Mouse (Mus musculus) liver, adult 2 months (tissue): Measurements from ENCODE around the gene Usp2. TPM values are rescaled to one million over a fixed set of nuclear protein-coding genes. Genes with fewer than 3 reads are reported as not detected.

Source experiments
- DNase-seq: peaks from one replicate; pipeline ENCODE4 v3.0.0-alpha.2; 2011; ENCODE audit warnings: low read depth, low spot score; ENCODE audit errors: extremely low read depth
- H3K27ac ChIP-seq: fragments of 200-500 bp; replicated peaks from 2 replicates; pipeline ENCODE4 v1.5.1; 2012; ENCODE audit warnings: low read depth, mild to moderate bottlenecking, control low read depth, inconsistent platforms, low read length; ENCODE audit not compliant: insufficient read depth
- H3K27me3 ChIP-seq: fragments of 200-500 bp; 2 replicates; pipeline ENCODE4 v1.6.1; 2012; ENCODE audit warnings: mild to moderate bottlenecking, moderate library complexity, low read length, inconsistent platforms; ENCODE audit not compliant: control insufficient read depth, insufficient read depth
- H3K36me3 ChIP-seq: fragments of 200-500 bp; 2 replicates; pipeline ENCODE4 v1.6.1; 2012; ENCODE audit warnings: low read length, inconsistent platforms; ENCODE audit not compliant: control insufficient read depth, insufficient read depth
- H3K4me1 ChIP-seq: fragments of 200-500 bp; 2 replicates; pipeline ENCODE4 v1.6.1; 2011; ENCODE audit warnings: low read length; ENCODE audit not compliant: control insufficient read depth, insufficient read depth
- H3K4me3 ChIP-seq: fragments of 200-500 bp; 2 replicates; pipeline ENCODE4 v1.5.1; 2011; ENCODE audit warnings: low read depth, mild to moderate bottlenecking, control low read depth, low read length, moderate library complexity; ENCODE audit not compliant: insufficient read depth
- H3K79me2 ChIP-seq: fragments of 200-500 bp; 2 replicates; pipeline ENCODE4 v1.6.1; 2012; ENCODE audit warnings: inconsistent platforms, mild to moderate bottlenecking, low read length, moderate library complexity; ENCODE audit not compliant: control insufficient read depth, insufficient read depth
- H3K9ac ChIP-seq: fragments of 200-500 bp; 2 replicates; pipeline ENCODE4 v1.6.1; 2012; ENCODE audit warnings: low read depth, mild to moderate bottlenecking, control low read depth, inconsistent platforms, low read length
- CTCF ChIP-seq: fragments of 200-500 bp; IDR thresholded peaks from 2 replicates; pipeline ENCODE4 v1.5.1; 2011; ENCODE audit warnings: low read depth, low read length, control low read depth
- POLR2A ChIP-seq: fragments of 200-500 bp; IDR thresholded peaks from 2 replicates; pipeline ENCODE4 v1.6.1; 2011; ENCODE audit warnings: low read length, control low read depth; ENCODE audit not compliant: insufficient read depth; ENCODE audit errors: extremely low read depth
- WGBS: fragments of 180-500 bp; shearing (Covaris S2); methylation state at CpG from one replicate; pipeline ENCODE4 v1.1.7; 2018; 5-methylcytosine and 5-hydroxymethylcytosine counted together
- polyA plus RNA-seq: library from polyadenylated mRNA; depleted of rRNA; stranded (reverse); fragments of >200 nt; gene quantifications from 2 replicates; pipeline ENCODE4 v1.2.3, GENCODE M21; 2012
- total RNA-seq: library from RNA; depleted of rRNA; stranded (reverse); fragments of >200 nt; gene quantifications from 2 replicates; pipeline ENCODE4 v1.2.3, GENCODE M21; 2014

The Usp2 gene
- total and polyA plus RNA-seq, 2 experiments: 3.1 to 13.6 TPM

DNA sequence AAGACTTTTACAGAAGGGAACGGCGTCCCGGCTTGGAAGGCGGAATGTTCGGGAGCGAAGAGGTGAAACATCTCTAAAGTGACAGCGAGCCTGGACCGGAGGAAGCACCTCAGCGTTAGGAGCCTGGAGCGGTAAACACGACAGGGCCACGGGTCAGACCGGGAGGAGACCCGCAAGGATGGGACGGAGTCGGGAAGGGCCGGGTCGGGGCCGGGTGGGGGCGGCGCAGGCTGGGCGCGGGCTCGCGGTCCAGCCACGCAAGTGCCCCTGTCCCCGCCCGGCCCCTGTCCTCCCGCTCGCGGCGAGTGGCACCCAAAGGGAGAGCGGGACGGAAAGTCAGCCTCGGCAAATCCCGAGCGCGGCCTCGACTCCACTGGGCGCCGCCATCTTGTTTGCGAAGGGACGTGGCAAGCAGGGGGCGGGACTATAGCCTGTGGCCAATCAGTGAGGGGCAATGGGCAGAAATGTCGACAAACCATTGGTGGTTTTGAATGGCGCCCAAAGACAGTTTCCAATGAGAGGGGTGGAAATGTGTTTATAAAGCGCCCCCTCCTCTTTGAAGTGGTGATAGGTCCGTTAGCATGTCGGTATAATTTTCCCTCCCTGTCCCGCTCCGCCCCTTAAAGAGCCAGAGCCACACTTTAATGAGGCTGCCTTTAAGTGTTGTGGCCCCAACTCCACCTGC lies 46.4 kb downstream of the Usp2 start, which contains the start of the genes Gm49380 and Rnf26:
TSS of gene Gm49380 (minus strand) at position 396 of the 685 bp plus-strand sequence.
TSS of gene Rnf26 (minus strand) at position 413 of the 685 bp plus-strand sequence.
- H3K36me3 ChIP-seq: no peaks in the 10 kb centered on the region
- H3K4me1 ChIP-seq: peaks cover 5% of the 10 kb centered on the region; the same call in 1 of the 2 replicates
- peak within 1 kb of the TSS; percentile 90 for H3K9ac ChIP-seq
- H3K79me2 ChIP-seq: peaks cover 5% of the 10 kb centered on the region; the same call in 1 of the 2 replicates
- TF ChIP-seq POLR2A (peak; percentile 45; the same call in 1 of the 2 replicates), CTCF (no peak)
- DNase-seq: peak; percentile 97
- peak within 1 kb of the TSS; percentile 92 for H3K4me3 ChIP-seq
- WGBS: under 1% methylated on average over 51 of the region's 51 CpGs
- no peak within 1 kb of the TSS for H3K27ac ChIP-seq
- no peaks in the 10 kb centered on the region for H3K27me3 ChIP-seq

DNA sequence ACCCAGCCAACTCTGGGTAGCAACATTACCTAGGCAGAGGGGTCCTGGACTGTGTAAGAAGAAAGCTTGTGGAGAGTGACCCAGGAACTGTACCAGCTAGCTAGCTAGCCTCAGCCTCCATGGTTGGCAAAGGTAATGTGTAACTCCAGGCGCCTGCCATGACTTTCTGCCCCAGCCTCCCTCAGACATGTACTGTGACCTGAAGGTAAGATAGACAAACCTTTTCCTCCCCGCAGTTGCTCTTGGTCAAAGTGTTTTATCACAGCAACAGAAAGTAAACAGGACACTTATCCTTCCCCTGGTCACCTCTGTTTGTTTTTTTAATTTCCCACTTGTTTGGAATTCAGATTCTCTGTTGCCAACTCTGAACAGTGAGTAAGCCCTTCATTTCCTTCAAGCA lies 47.6 kb downstream of the Usp2 start:
- Histone ChIP-seq H3K9ac (no peak overlapping the region), H3K79me2 (no peaks in the 10 kb centered on the region; the same call in 1 of the 2 replicates), H3K4me1 (peaks cover 5% of the 10 kb centered on the region; the same call in 1 of the 2 replicates), H3K4me3 (no peak overlapping the region), H3K27ac (no peak overlapping the region), H3K36me3 (no peaks in the 10 kb centered on the region), H3K27me3 (no peaks in the 10 kb centered on the region)
- peak; percentile 57 for DNase-seq
- 31% methylated on average over 2 of the region's 2 CpGs for WGBS
- no peak for TF ChIP-seq CTCF
- TF ChIP-seq POLR2A: no peak

DNA sequence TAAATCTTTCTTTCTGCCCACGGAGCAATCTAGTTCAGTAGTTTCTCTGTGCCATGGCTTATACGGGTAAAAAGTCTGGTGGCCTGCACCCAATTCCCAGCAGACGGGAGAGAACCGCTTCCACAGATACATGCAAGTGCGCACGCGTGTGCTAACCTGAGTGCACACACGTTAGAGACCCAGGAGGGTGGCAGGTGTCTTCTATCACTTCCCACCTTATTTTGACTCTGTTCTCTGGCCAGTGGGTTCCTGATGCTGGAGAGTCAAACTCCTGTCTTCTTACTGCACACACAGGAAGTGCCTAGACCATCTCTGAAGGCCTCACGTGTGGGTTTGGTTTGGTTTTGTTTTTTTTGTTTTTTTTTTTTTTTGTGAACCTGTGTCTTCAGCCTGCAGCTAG lies 48.8 kb downstream of the Usp2 start:
- no peak overlapping the region for H3K27ac ChIP-seq
- 92% methylated on average over 9 of the region's 9 CpGs for WGBS

DNA sequence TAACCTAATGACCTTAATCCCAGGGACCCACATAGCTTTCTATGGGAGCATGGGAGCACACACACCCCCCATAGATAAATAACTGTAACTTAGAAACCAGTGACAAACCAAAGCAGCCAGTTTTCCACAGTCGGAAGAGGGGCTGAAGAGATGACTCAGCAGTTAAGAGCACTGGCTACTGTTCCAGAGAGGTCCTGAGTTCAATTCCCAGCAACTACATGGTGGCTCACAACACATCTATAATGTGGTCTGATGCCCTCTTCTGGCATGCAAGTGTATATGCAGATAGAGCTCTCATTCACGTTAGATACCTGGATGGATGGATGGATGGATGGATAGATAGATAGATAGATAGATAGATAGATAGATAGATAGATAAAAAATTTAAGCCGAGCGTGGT lies 49.4 kb downstream of the Usp2 start:
- peaks cover 5% of the 10 kb centered on the region; the same call in 1 of the 2 replicates for H3K4me1 ChIP-seq
- no peak for TF ChIP-seq POLR2A
- no peak for TF ChIP-seq CTCF
- 92% methylated on average over 4 of the region's 4 CpGs for WGBS

More for the DNA sequence above, 48.8 kb downstream of the Usp2 start:
- H3K9ac ChIP-seq: no peak overlapping the region
- TF ChIP-seq CTCF: no peak
- no peak for TF ChIP-seq POLR2A
- no peaks in the 10 kb centered on the region for H3K27me3 ChIP-seq
- peaks cover 5% of the 10 kb centered on the region; the same call in 1 of the 2 replicates for H3K4me1 ChIP-seq
- DNase-seq: no peak
- no peak overlapping the region for H3K4me3 ChIP-seq
- H3K36me3 ChIP-seq: no peaks in the 10 kb centered on the region
- no peaks in the 10 kb centered on the region for H3K79me2 ChIP-seq

DNA sequence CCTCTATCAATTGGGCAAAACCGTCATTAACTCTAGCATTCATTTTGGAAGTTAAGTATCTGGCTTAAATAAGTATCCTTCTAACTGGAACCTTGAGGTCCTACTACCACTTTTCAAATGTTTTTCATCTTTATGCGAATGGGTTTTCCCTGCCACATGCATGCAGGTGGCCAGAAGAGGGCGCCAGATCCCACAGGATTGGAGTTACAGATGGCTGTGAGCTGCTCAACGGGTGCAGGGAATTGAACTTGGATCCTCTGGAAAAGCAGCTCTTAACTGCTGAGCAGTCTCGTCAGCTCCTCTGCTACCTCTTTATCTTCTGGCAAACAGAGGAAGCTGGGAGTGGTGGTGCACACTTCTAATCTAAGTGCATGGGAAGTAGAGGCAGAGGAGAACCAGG lies 52.2 kb downstream of the Usp2 start:
- WGBS: 65% methylated on average over 5 of the region's 5 CpGs
- Histone ChIP-seq H3K27me3 (no peaks in the 10 kb centered on the region), H3K79me2 (no peaks in the 10 kb centered on the region), H3K9ac (no peak overlapping the region), H3K4me3 (no peak overlapping the region), H3K27ac (no peak overlapping the region), H3K4me1 (no peaks in the 10 kb centered on the region; the same call in 1 of the 2 replicates), H3K36me3 (no peaks in the 10 kb centered on the region)
- DNase-seq: peak; percentile 20
- TF ChIP-seq CTCF: peak; percentile 83
- TF ChIP-seq POLR2A: no peak

More for the DNA sequence above, 49.4 kb downstream of the Usp2 start:
- no peak overlapping the region for H3K4me3 ChIP-seq
- DNase-seq: no peak
- no peaks in the 10 kb centered on the region for H3K36me3 ChIP-seq
- no peak overlapping the region for H3K27ac ChIP-seq
- no peaks in the 10 kb centered on the region for H3K27me3 ChIP-seq
- no peaks in the 10 kb centered on the region for H3K79me2 ChIP-seq
- H3K9ac ChIP-seq: no peak overlapping the region

DNA sequence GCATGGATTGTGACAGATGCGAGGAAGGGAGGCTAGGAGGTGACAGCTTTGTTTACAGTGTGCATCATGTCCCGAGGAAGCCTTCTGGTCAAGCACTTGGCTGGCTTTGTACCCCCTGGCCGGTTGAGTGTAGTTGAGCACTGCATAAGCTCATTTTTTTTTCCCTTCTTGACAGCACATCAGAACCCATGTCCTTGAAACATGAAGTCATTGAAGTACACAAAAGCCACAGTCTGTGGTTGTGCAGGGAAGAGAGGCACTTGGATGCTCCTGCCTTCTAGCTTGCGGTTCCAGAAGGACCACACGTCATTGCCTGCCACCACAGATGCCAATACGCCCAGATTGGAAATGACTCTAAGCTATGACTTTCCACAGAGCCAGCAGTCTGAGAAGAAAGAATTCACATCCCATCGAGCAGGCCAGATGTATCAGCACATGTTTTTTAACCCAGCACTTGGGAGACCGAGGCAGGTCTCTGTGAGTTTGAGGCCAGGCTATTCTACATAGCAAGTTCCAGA lies 53.2 kb downstream of the Usp2 start:
- Histone ChIP-seq H3K36me3 (no peaks in the 10 kb centered on the region), H3K79me2 (no peaks in the 10 kb centered on the region), H3K4me1 (no peaks in the 10 kb centered on the region), H3K27ac (no peak overlapping the region), H3K27me3 (no peaks in the 10 kb centered on the region), H3K4me3 (no peak overlapping the region), H3K9ac (no peak overlapping the region)
- WGBS: 79% methylated on average over 8 of the region's 8 CpGs
- no peak for TF ChIP-seq CTCF
- no peak for TF ChIP-seq POLR2A
- DNase-seq: no peak
